Mouse (Mus musculus) midbrain, embryonic 12.5 days (tissue): ENCODE data around the gene Higd1a. TPM values are rescaled to one million over a fixed set of nuclear protein-coding genes. Genes with fewer than 3 reads are reported as not detected.

Source experiments
- ATAC-seq: fragments of 200-750 bp; cut with Nextera tagmentation; 2 replicates; pipeline ENCODE4 v1.8.0; 2017; ENCODE audit warnings: low read depth, moderate TSS enrichment, moderate library complexity; ENCODE audit not compliant: low FRiP score
- H3K27ac ChIP-seq: fragments of 300-500 bp; sonication (generic); replicated peaks from 2 replicates; pipeline ENCODE4 v1.5.1; 2016; ENCODE audit warnings: mild to moderate bottlenecking
- H3K27me3 ChIP-seq: fragments of 300-500 bp; sonication (generic); 2 replicates; pipeline ENCODE4 v1.6.1; 2016; ENCODE audit warnings: mild to moderate bottlenecking
- H3K36me3 ChIP-seq: fragments of 300-500 bp; sonication (generic); 2 replicates; pipeline ENCODE4 v1.6.1; 2016
- H3K4me1 ChIP-seq: fragments of 300-500 bp; sonication (generic); 2 replicates; pipeline ENCODE4 v1.6.1; 2016
- H3K4me2 ChIP-seq: fragments of 300-500 bp; sonication (generic); replicated peaks from 2 replicates; pipeline ENCODE4 v1.6.1; 2016; ENCODE audit warnings: mild to moderate bottlenecking, moderate library complexity
- H3K4me3 ChIP-seq: fragments of 300-500 bp; sonication (generic); 2 replicates; pipeline ENCODE4 v1.5.1; 2016; ENCODE audit warnings: mild to moderate bottlenecking
- H3K9ac ChIP-seq: fragments of 300-500 bp; sonication (generic); replicated peaks from 2 replicates; pipeline ENCODE4 v1.6.1; 2016; ENCODE audit warnings: mild to moderate bottlenecking, moderate library complexity
- H3K9me3 ChIP-seq: fragments of 300-500 bp; sonication (generic); 2 replicates; pipeline ENCODE4 v1.6.1; 2016; ENCODE audit warnings: mild to moderate bottlenecking
- WGBS: fragments of 180-500 bp; shearing (Covaris S2); methylation state at CpG from one replicate; pipeline ENCODE4 v1.1.7; 2016; 5-methylcytosine and 5-hydroxymethylcytosine counted together
- polyA plus RNA-seq: library from polyadenylated mRNA; unstranded; fragments of >200 nt; fragmentation: Nextera tagmentation; extraction: Ambion mirVana; gene quantifications from 2 replicates; pipeline ENCODE4 v1.2.1, GENCODE M21; 2016

Gene Higd1a
- polyA plus RNA-seq, 1 experiment from 2014 or later: 142 TPM

GRCm38 (mm10) chr9:121808511-121808910, 49.7 kb downstream of the Higd1a start:
- peaks cover 36% of the 10 kb centered on the region for H3K4me1 ChIP-seq
- no peak overlapping the region for H3K9ac ChIP-seq
- H3K36me3 ChIP-seq: no peaks in the 10 kb centered on the region
- no peaks in the 10 kb centered on the region for H3K9me3 ChIP-seq
- 55% methylated on average over 3 of the region's 3 CpGs for WGBS
- no peak overlapping the region for H3K4me2 ChIP-seq
- H3K27me3 ChIP-seq: no peaks in the 10 kb centered on the region
- 0 out of 2 replicates have a peak overlapping the region, but pooled peaks have one; percentile 6 for H3K27ac ChIP-seq
- no peak for ATAC-seq
- H3K4me3 ChIP-seq: no peak overlapping the region

GRCm38 (mm10) chr9:121807947-121808346, 50.2 kb downstream of the Higd1a start:
- no peak overlapping the region for H3K27ac ChIP-seq
- H3K4me1 ChIP-seq: peaks cover 36% of the 10 kb centered on the region
- 75% methylated on average over 7 of the region's 7 CpGs for WGBS
- no peak for ATAC-seq
- H3K4me3 ChIP-seq: no peak overlapping the region
- no peak overlapping the region for H3K9ac ChIP-seq
- H3K4me2 ChIP-seq: no peak overlapping the region
- no peaks in the 10 kb centered on the region for H3K36me3 ChIP-seq
- no peaks in the 10 kb centered on the region for H3K27me3 ChIP-seq
- H3K9me3 ChIP-seq: no peaks in the 10 kb centered on the region

- Histone ChIP-seq H3K4me3 (no peak overlapping the region), H3K9me3 (no peaks in the 10 kb centered on the region), H3K4me2 (no peak overlapping the region), H3K27me3 (no peaks in the 10 kb centered on the region), H3K36me3 (no peaks in the 10 kb centered on the region), H3K9ac (no peak overlapping the region), H3K27ac (no peak overlapping the region), H3K4me1 (peaks cover 36% of the 10 kb centered on the region)
- no peak for ATAC-seq
- 70% methylated on average over 1 of the region's 1 CpGs for WGBS
These were observed 50.6 kb downstream of the Higd1a start for GRCm38 (mm10) chr9:121807546-121807945.

GRCm38 (mm10) chr9:121802747-121803146, 55.4 kb downstream of the Higd1a start:
- Histone ChIP-seq H3K27ac (no peak overlapping the region), H3K9ac (no peak overlapping the region), H3K4me2 (no peak overlapping the region), H3K36me3 (no peaks in the 10 kb centered on the region), H3K27me3 (peaks cover under 1% of the 10 kb centered on the region; the same call in 1 of the 2 replicates), H3K9me3 (no peaks in the 10 kb centered on the region), H3K4me3 (no peak overlapping the region), H3K4me1 (peaks cover 12% of the 10 kb centered on the region)
- ATAC-seq: no peak
- WGBS: 80% methylated on average over 7 of the region's 7 CpGs

- no peak for ATAC-seq
- H3K4me2 ChIP-seq: no peak overlapping the region
- H3K36me3 ChIP-seq: no peaks in the 10 kb centered on the region
- H3K4me1 ChIP-seq: peaks cover 9% of the 10 kb centered on the region
- WGBS: 50% methylated on average over 5 of the region's 6 CpGs
- H3K4me3 ChIP-seq: no peak overlapping the region
- no peaks in the 10 kb centered on the region for H3K9me3 ChIP-seq
- H3K27ac ChIP-seq: no peak overlapping the region
- H3K27me3 ChIP-seq: peaks cover 8% of the 10 kb centered on the region; the same call in 1 of the 2 replicates
- no peak overlapping the region for H3K9ac ChIP-seq
These were observed 59.2 kb downstream of the Higd1a start for GRCm38 (mm10) chr9:121798887-121799520.

Other genes with a start within 250 kb of the Higd1a start
- not detected in 2 replicates for gene Lyzl4, start 216.3 kb downstream of the Higd1a start, polyA plus RNA-seq
- 0.18 and 0.26 TPM in 2 replicates for gene Vipr1, start 215.6 kb downstream of the Higd1a start, polyA plus RNA-seq
- gene Sec22c, start 152.9 kb downstream of the Higd1a start, polyA plus RNA-seq: 25.9 and 29.5 TPM in 2 replicates
- 107 TPM in 2 replicates for gene Ss18l2, start 148.0 kb downstream of the Higd1a start, polyA plus RNA-seq
- gene Nktr, start 139.2 kb downstream of the Higd1a start, polyA plus RNA-seq: 73.6 and 75.3 TPM in 2 replicates
- gene Zfp651, start 99.0 kb downstream of the Higd1a start, polyA plus RNA-seq: 10.9 and 13.3 TPM in 2 replicates
- gene Klhl40, start 80.8 kb downstream of the Higd1a start, polyA plus RNA-seq: 0.14 TPM in 1 of 2 replicates, not detected in the other
- gene Hhatl, start 65.9 kb downstream of the Higd1a start, polyA plus RNA-seq: not detected in 2 replicates
- gene Ccdc13, start 18.9 kb downstream of the Higd1a start, polyA plus RNA-seq: 3.2 and 4.3 TPM in 2 replicates
- 1.1 and 1.4 TPM in 2 replicates for gene Ackr2, start 40.0 kb upstream of the Higd1a start, polyA plus RNA-seq
- gene Cyp8b1, start 57.9 kb upstream of the Higd1a start, polyA plus RNA-seq: not detected in 2 replicates
- gene Fam198a, start 92.6 kb upstream of the Higd1a start, polyA plus RNA-seq: 0.92 and 1.0 TPM in 2 replicates
- 15.3 and 15.4 TPM in 2 replicates for gene Pomgnt2, start 138.7 kb upstream of the Higd1a start, polyA plus RNA-seq